Mouse (Mus musculus): ENCODE measurements around the gene Map1b.

Gene Map1b

DNA sequence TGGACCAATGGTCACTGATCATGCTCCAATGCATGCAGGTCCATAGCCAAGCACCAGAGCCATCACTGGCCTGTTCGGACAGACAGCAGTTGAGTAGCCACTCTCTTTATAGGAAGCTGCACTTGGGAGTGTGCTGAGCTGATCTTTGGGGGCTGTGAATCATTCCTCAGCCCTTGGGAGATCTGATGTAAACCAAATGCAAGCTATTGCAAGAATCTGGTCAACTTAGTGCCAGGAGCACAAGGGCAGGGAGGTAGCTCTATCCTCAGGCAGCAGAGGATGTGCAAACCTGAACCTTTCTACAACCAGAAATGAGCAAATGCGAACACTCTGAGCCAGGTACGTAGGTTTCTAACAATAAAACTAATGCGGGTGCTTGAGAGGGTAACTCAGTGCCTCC is 26.3 kb downstream of the Map1b start:
- in situ Hi-C loops (cut with MboI), result no loop called here

DNA sequence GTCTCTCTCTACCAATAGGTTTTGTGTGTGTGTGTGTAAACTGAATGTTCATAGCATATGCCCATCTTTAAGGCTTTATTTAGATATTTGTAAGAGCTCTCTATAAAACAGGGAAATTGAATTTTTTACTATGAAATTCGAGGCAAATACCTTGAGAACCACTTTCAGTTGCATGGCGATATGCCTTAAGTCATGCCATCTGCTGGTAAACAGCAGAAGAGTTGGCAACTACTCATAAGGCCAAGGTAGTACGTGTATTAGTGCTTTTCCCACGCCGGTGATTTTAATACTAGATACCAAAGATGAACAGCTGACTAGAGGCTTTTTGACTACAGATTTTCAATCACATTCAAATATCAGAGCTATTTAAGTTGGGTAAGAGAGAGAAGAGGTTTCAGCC is 27.2 kb downstream of the Map1b start:
- in situ Hi-C loops (cut with MboI), result no loop called here

DNA sequence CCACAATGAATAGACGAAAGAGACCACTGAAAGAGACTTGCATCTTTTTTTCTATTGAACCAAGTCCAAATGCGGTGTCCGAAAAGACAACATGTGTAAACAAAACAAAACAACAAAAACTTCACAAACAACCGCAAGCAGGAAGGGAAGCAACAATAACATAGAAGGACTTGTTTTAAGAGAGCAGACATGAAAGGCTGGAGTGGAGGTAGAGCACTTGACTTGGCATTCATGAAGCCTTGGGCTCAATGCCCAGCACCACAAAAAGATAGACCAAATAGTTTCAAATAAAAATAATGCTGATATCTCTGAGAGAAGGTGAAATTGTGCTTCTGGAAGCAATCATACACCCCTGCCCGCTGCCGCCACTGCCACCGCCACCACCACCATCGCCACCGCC is 30.5 kb downstream of the Map1b start:
- in situ Hi-C loops (cut with MboI), result no loop called here

DNA sequence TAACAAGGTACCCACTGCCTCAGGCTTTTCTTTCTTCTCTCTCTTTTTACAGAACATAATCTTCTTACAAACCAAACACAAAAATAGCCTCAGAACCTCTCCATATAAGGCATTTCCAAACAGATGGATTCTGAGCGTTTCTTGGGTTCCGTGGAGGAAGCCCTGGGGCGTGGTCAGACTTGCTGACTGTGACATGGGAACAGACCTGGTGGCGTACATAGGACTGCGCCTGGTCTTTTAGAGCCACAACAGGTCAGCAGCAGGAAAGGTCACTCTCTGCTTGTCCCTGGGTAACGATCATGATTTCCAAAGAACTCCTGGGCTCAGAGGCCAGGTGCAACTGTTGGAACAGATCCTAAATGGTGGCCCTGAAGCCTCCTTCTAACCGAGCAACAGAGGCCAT is 31.0 kb downstream of the Map1b start:
- in situ Hi-C loops (cut with MboI), result no loop called here

DNA sequence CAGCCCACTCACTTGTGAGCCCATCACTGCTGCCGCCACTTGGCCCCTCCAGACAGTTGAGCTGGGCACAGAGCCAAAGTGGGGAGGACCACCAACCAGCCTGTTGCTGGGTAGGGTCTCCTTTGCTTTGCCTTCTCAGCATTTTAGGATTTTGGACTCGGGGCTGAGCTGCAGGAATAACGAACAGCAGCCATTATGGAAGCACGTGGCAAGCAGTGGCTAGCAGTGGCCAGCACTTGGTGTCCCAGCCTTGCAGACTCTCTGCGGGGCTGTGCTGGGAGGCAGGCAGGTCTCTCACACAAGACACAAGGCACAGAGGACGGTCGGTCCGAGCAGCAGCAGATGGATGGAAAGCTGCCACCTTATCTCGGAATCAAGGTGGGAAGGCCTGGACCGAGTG is 31.4 kb downstream of the Map1b start:
- in situ Hi-C loops (cut with MboI), result no loop called here

DNA sequence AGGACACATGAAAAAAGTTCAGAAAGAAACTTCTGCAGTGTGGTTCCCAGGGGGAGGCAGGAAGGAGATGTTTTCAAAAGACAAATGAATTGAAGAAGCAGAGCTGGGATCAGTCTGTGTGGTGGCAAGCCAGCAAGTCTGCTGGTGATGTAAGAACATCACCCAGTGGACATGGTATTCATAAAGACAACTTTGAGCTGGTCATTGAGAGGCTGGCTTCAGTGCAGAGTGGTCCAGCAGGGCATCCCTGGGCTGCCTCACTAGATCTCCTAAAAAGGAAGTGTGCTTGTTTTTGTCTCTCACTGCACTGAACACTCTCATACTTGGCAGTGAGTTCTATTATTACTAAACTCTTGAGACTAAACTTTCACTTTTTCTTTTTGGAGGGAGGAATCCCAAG is 32.9 kb downstream of the Map1b start:
- in situ Hi-C loops (cut with MboI), result no loop called here

DNA sequence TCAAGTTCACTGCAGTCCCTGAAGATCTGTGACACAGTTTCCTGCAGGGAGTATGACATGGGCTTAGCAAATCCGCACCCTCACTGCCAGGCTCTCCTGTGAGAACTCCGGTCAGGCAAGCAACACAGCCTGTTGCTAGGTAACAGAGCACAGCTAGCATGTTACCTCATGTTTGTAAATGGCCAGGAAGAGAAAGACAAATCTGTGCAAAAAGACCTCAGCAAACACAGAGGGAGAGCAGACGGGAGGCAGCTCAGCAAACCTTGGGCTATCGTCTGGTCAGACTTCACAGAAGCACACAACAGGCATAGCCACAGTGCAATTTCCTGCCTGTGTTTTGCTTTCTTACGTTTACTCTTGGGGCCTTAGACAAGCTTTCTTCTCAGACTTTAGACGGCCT is 40.9 kb downstream of the Map1b start:
- in situ Hi-C loops (cut with MboI), result no loop called here

DNA sequence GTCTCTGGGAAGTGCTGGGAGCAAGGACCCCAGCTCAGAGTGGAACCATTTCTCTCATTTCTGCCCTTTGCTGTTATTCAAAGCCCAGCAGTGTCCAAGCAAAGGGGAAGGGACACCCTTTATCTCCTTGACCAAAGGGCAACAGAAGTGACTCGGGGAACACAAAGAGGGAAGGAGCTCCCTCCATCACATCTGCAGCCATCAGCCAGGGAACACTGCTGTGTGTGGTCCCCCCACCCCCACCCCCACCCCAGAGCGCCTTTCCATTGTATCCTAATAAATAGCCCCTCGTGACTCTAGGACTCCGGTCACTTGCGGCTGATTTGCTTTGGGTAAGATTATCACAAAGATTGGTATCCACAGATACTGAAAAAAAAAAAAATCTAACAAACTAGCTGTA is 41.3 kb downstream of the Map1b start:
- in situ Hi-C loops (cut with MboI), result no loop called here

DNA sequence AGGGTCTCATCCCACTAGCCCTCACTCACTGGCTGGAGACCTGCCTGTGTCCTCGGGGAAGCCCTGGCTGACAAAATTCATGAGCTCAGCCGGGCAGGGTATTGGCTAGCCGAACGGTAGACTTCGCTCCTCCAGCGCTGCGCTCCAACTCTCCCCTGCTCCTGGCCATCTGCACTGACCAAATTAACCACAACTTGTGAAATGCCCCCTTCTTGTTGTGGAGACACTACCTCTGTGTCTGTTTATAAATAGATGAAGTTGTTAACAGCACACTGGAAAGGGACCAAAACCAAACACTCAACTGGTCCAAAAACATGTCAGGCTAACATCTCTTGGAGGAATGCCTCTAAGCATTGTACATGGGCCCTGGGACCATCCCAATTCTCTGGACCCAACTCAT is 42.2 kb downstream of the Map1b start:
- in situ Hi-C loops (cut with MboI), result no loop called here

DNA sequence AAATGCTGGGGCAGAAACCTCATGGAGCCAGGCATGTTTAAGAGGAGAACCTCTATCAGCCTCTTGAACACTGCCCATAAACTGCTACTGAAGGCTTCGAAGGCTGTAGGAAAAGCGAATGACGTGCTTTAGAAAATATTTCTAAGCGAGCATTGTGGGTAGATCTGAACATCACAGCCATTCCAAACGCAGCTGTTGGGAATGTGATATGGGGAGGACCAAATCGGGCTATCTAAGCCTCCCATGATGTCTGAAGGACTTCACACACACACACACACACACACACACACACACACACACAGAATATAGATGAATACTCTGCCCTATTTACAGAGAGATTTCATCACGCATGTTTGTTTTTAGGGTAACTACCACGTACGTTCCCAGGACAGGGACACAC is 44.3 kb downstream of the Map1b start:
- in situ Hi-C loops (cut with MboI), result no loop called here

DNA sequence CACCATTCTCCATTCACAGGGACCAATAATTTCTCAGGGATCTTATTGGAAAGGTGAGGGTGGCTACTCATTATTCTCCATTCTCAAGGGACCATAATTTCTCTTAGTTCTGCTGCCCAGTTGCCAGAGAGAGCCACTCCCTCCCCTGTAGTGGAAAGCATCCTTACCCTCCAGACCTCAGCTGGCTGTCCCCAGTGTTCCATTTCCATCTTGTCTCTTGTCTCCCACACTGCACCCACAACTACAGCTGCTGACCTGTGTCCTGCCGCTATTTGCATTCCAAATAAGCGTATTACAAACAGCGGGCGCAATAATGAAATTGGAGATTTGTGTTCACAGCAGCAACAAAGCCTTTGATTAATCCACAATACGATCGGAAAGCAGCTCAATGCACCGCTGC is 46.3 kb downstream of the Map1b start:
- in situ Hi-C loops (cut with MboI), result no loop called here

DNA sequence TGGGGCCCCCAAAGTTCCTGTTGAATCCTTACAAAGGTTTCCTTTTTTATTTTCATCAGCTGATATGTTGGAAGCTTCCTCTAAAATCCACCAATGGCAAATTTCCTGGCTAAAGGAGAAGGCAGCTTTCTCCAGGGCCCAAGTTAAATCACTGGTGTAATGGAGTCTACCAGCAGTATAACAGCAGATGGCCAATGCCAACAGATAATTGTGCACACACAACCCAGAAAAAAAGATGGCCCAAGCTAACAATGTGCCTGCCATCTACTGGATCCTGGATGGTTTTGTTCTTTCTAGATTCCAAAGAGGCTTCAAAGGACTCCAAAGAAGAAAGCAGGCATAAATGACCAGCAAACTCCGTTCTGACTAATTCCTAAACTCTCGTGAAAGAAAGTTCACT is 48.1 kb downstream of the Map1b start:
- in situ Hi-C loops (cut with MboI), result no loop called here

DNA sequence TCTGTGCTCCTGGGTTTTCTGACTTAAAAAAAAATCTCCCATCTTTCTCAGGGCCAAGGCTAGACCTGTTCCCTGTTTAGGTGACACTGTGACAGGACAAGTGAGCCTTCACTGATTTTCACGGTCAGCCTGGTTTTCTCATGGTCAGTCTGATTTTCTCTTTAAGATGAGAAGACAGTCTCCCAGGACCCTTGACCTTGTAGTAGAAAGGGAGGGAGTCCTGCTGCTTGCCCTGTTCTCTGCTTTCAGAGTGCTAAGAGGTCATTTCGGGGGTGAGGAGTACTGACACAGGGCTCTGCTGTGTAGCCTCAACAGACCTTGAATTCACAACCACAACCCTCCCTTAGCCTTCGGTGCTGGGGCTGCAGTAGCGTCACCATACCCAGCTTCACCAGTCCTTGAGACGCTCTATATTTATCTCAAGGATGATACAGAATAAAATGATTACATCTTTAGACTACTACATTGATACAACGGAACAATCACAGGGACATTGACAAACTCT is 49.5 kb downstream of the Map1b start:
- in situ Hi-C loops (cut with MboI), result no loop called here

DNA sequence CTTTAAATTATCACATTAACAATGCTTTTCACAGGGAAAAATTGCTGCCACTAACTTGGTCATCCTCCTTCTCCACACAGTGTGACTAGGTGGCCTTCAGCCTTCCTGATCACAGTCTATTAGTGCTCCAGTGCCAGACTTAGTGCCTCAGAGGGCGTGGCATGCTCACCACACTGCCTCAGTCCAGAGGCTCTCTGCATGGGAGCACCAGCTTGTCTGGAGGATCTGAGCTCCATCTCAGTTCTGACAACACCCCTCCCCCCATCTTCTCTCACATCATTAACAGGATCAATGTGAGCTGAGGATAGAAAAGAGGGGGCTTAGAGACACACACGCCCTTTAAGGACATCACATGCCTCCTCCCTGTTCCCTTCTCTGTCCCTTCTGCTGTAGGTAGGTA is 50.3 kb downstream of the Map1b start:
- in situ Hi-C loops (cut with MboI), result no loop called here

DNA sequence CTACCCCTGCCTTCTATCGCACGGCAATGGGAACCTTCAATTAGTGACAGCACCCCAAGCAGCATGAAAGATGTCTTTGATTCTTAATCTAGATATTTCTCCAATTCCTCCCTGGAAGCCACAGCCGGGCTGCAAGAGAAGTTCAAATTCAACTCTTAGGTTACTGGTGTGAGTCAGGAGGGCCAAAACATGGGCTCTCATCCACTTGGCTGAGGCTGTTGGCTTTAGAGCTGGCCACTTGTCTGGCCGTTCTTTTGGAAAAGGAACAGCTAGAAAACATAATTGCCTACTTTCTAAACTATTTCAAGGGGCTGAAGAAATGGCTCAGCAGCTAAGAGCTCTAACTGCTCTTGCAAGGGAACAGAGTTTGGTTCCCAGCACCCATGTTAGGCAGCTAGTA is 51.8 kb downstream of the Map1b start:
- in situ Hi-C loops (cut with MboI), result no loop called here

DNA sequence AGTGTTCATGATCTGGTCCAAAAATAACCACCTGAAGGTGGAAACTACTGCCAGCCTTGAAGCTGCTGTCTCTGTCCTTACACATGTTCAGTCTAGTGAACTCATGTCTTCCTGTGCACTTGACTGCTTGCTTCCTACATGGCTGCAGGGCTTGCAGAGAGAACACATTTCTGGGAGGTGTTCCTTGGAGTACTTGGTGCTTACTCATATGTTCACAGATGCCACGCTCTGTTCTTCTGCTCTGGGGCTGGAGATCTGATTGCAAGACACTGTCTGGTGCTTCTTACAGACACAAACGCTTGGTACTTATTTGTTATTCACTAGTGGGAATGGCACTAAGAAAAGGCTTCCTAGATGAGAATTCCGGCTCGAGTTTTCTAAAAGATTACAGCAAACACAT is 54.5 kb downstream of the Map1b start:
- in situ Hi-C loops (cut with MboI), result no loop called here

DNA sequence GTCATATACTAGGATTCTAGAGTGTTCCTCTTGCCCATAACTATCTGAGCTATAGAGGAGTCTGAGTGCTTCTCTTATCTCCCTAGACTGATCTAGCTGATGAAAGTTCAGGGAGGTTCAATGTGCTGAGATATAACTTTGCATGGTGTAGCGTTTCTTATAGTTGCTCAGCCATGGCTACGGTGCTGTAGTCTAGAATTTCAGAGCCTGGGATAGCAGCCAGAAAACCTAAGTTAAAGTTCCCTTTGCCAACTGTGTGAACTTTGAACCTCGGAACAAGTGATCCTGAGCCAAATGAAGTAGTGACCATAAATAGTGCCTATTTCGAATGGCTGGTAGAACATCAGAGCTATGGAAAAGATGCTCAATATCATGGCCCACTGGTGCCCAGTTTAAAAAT is 56.7 kb downstream of the Map1b start:
- in situ Hi-C loops (cut with MboI), result no loop called here

DNA sequence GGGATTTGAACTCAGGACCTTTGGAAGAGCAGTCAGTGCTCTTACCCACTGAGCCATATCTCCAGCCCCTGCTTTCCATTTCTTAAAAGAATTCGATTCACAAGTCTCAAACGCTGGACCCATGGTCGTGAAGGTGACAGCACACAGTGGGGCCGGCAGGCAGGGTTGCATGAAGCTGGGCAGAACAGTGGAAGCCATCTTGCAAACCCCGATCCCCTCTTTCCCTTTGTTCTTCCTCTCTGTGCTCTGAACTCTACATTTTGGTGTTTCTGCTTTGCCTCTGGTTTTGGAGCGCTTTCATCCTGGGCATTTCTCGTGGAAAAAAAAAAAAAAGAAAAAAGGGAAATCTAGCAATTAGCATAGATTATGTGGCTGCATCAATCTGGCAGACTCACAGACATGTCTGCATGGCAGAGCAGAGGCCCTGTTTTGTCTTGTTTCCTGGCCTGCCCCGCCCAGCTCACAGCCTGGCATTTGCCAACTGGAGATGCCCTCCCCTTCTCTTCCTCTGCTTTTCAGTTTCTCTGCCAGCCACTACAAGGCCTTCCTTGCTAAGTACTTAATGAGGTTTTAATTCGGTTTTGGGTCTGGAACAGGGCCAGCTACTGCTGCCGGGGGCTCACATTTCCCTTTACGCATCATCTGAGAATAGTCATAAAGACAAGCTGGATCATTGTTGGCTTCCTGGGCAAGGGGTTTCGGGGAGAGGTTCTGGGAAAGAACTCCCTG is 57.5 kb downstream of the Map1b start:
- in situ Hi-C loops (cut with MboI), result no loop called here

DNA sequence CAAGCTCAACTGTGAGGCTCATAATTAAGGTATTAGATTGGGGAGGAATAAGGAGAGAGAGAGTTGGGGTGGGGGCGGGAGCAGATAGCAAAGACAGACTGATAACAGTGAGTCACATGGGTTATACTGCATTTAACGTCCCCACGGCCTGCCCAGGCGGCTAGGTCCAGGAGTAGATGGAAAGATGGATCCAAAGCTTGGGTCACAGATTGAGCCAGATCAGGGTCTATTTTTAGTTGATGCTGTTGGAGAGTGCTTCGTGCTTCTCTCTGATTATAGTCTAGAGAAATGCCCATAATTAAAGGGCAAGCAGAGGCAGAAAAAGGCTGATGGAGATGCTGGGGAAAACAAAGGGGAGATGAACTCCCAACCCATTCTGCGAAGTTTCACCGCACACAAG is 61.4 kb downstream of the Map1b start:
- in situ Hi-C loops (cut with MboI), result no loop called here

DNA sequence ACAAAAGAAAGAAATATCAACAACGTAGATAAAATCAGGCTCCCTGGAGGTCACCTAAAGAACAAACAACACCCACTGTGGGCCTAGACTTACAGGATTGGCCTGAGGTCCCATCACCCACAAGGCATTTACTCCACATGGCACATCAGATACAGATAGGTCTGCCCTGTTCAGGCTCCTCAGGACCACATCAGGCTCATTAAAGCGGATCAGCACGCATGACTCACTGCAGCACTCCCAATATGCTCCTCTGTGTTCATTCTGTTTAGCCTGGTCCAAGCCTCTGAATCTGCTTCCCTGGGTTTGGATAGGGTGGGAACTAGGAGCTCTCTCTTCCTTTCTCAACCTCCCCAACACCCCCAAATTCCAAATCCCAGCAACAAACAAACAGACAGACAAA is 63.9 kb downstream of the Map1b start:
- in situ Hi-C loops (cut with MboI), result no loop called here

DNA sequence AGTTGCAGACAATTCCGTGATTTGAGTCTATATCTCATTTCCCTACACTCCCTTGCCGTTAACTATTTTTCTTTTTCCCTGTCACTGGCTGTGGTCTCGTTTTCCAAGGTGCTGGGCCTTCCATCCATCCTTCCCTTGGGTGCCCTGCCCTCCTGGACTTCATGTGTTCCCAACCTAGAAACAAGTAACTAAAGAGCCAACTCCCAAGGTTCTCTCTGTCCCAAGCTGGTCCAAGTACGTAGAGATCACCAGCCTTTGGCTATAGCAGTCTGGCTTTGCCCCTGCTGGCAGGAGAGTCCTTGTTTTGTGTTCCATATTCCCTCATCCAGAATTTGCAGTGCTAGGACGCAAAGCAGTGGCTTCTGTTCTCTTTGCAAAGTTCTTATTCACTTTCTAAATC is 65.1 kb downstream of the Map1b start:
- in situ Hi-C loops (cut with MboI), result no loop called here

DNA sequence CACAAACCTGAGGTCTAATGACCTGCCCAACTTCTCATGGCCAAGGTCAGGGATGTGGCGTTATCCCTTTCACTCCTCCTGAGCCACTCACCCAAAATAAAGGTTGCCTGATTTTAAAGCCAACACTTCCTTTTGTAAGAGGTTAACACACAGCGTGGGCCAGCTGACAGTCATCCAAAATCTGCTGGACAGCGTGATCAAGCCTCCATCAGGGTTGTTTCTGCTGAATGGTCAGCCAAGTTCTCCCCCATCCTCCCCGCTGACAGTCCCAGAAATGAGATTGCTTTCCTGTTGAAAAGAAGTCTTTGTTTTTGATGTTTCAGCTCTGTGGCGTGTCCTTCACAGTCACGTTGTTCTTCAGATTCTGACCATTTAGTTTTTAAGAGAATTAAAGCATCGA is 65.6 kb downstream of the Map1b start:
- in situ Hi-C loops (cut with MboI), result no loop called here

DNA sequence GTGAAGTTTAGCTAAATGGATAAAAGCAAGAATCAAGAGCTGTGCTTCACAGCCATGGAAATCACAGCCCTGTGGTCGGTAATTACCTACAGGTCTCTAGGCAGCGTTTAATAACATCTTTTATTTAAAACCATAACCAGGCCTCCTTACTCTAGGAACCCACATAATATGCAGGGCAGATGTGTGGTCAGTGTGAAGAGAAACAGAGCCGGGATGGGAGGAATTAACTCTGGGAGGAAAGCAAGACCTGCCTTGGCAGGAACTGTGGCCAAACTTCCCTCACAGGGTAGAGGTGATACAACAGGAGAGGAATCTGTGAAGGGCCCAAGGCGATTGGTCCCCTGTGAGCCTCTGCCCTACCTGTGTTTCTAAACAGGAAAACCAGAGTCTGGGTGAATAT is 66.8 kb downstream of the Map1b start:
- in situ Hi-C loops (cut with MboI), result no loop called here

DNA sequence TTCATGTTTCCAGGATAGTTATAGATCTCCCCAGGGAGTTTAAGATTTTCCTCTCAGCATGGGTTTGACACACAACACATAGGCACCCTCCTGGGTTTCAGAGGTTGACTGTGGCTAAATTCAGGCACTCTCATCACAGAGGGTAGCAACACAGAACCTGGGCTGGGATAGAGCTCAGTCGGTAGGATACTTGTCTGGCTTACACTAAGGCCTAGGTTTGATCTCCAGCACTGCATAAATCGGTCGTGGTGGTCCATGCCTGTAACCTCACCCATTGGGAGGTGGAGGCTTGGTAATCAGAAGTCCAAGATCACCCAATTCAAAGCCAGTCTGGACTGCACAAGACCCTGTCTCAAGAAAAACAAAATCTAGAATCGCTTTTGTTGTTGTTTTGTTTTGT is 68.1 kb downstream of the Map1b start:
- in situ Hi-C loops (cut with MboI), result no loop called here

All from mature B cell (primary cell).